Comparison of ENCODE assay signal across 23 mouse cellular contexts in the genomic region with DNA sequence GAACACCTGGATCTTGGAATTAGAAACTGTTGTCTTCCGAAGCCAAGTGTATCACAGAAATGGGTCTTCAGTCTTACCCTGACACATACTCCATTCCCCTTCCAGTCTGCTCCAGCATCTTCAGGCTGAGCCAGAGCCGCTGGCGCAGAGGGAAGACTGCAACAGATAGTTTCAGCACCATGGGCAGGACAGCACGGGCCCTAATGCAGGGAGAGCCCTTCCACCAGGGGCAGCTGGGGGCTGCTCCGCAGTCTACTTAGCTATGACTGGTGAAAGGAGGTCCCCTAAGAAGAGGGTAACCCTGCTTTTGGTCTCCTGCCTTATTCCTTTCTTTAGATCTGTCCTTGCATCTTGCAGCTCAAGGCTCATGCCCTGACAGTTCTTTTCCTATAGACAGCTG. TPM values are rescaled to one million over a fixed set of nuclear protein-coding genes. Genes with fewer than 3 reads are reported as not detected.
DNase-seq lines count a peak whose midpoint lies in the region; ATAC-seq and TF ChIP-seq lines count a peak whose summit lies in the region.
"Had no signal": no experiment of that assay in that cellular context is flagged by ENCODE, and none has a peak within 500 bp of the region (broad histone marks: within the 10 kb centered on the region; RNA-seq: fewer than 3 reads in every experiment).

No protein-coding gene starts in this region.

- no peak overlapping the region for H3K27ac ChIP-seq in forebrain, embryonic 15.5 days (replicated peaks)
- H3K27ac ChIP-seq in forebrain, embryonic 12.5 days: no peak overlapping the region
- no peak overlapping the region for H3K27ac ChIP-seq in limb, embryonic 12.5 days
- H3K27ac ChIP-seq: gastrocnemius, adult 2 months; lung, embryonic 15.5 days; midbrain, embryonic 10.5 days; stomach, embryonic 15.5 days had no signal

- peaks cover 26% of the 10 kb centered on the region for H3K27me3 ChIP-seq in forebrain, embryonic 15.5 days
- peaks cover 39% of the 10 kb centered on the region for H3K27me3 ChIP-seq in forebrain, embryonic 12.5 days
- peaks cover 50% of the 10 kb centered on the region for H3K27me3 ChIP-seq in E14TG2a.4 (ENCODE audit: insufficient read depth, low read length)
- H3K27me3 ChIP-seq in limb, embryonic 12.5 days: peaks cover 45% of the 10 kb centered on the region

- no peak overlapping the region for H3K9ac ChIP-seq in forebrain, embryonic 15.5 days (replicated peaks)
- no peak overlapping the region for H3K9ac ChIP-seq in forebrain, embryonic 12.5 days
- no peak overlapping the region for H3K9ac ChIP-seq in limb, embryonic 12.5 days (replicated peaks)
- H3K9ac ChIP-seq: lung, embryonic 15.5 days; stomach, embryonic 15.5 days had no signal

- no peak overlapping the region for H3K4me2 ChIP-seq in forebrain, embryonic 15.5 days (replicated peaks)
- no peak overlapping the region for H3K4me2 ChIP-seq in forebrain, embryonic 12.5 days
- peak overlapping the region; percentile 7; the same call in 1 of the 2 replicates for H3K4me2 ChIP-seq in limb, embryonic 12.5 days
- H3K4me2 ChIP-seq: liver, embryonic 11.5 days; lung, embryonic 15.5 days; stomach, embryonic 15.5 days had no signal

- peaks cover 11% of the 10 kb centered on the region for H3K4me1 ChIP-seq in forebrain, embryonic 15.5 days
- H3K4me1 ChIP-seq in forebrain, embryonic 12.5 days: peaks cover 4% of the 10 kb centered on the region; the same call in 1 of the 2 replicates
- H3K4me1 ChIP-seq in E14TG2a.4 (replicated peaks; ENCODE audit: low read depth, low read length): peaks cover 11% of the 10 kb centered on the region
- peaks cover 10% of the 10 kb centered on the region for H3K4me1 ChIP-seq in limb, embryonic 12.5 days (replicated peaks)
- H3K4me1 ChIP-seq: lung, embryonic 15.5 days; midbrain, embryonic 10.5 days; stomach, embryonic 15.5 days had no signal

- 14% methylated on average over 5 of the region's 5 CpGs for WGBS in forebrain, embryonic 15.5 days
- 16% methylated on average over 5 of the region's 5 CpGs for WGBS in forebrain, embryonic 12.5 days
- 17% methylated on average over 5 of the region's 5 CpGs for WGBS in limb, embryonic 12.5 days

- no peaks in the 10 kb centered on the region for H3K9me3 ChIP-seq in forebrain, embryonic 15.5 days
- no peaks in the 10 kb centered on the region for H3K9me3 ChIP-seq in forebrain, embryonic 12.5 days
- H3K9me3 ChIP-seq in E14TG2a.4 (ENCODE audit: low read length): peaks cover 36% of the 10 kb centered on the region
- no peaks in the 10 kb centered on the region for H3K9me3 ChIP-seq in limb, embryonic 12.5 days
- H3K9me3 ChIP-seq: lung, embryonic 15.5 days; midbrain, embryonic 10.5 days; stomach, embryonic 15.5 days had no signal

- H3K4me3 ChIP-seq in forebrain, embryonic 15.5 days: no peak overlapping the region
- no peak overlapping the region for H3K4me3 ChIP-seq in forebrain, embryonic 12.5 days (replicated peaks)
- peak overlapping the region; percentile 72 for H3K4me3 ChIP-seq in E14TG2a.4 (replicated peaks; ENCODE audit: low read length)
- no peak overlapping the region for H3K4me3 ChIP-seq in limb, embryonic 12.5 days (replicated peaks)
- H3K4me3 ChIP-seq: gastrocnemius, adult 2 months; lung, embryonic 15.5 days; midbrain, embryonic 10.5 days; stomach, embryonic 15.5 days had no signal

- no peaks in the 10 kb centered on the region for H3K36me3 ChIP-seq in forebrain, embryonic 15.5 days
- H3K36me3 ChIP-seq in forebrain, embryonic 12.5 days (replicated peaks): no peaks in the 10 kb centered on the region
- H3K36me3 ChIP-seq in E14TG2a.4 (ENCODE audit: insufficient read depth, low read length): no peaks in the 10 kb centered on the region
- H3K36me3 ChIP-seq in limb, embryonic 12.5 days: no peaks in the 10 kb centered on the region
- H3K36me3 ChIP-seq: lung, embryonic 15.5 days; midbrain, embryonic 10.5 days; stomach, embryonic 15.5 days had no signal

- 0 out of 2 replicates have a peak, but pooled peaks have one; percentile 23 for ATAC-seq in forebrain, embryonic 15.5 days (replicated peaks)
- no peak for ATAC-seq in forebrain, embryonic 12.5 days (ENCODE audit: low FRiP score)
- no peak for ATAC-seq in limb, embryonic 12.5 days (ENCODE audit: insufficient number of reproducible peaks, insufficient read depth, low FRiP score, low TSS enrichment, low read depth)

- no peak; the same call in 1 of the 2 replicates for TF ChIP-seq CTCF in E14TG2a.4 (conservative IDR thresholded peaks at IDR 0.05; ENCODE audit: low read length)

- DNase-seq in ZHBTc4 (ENCODE audit: low read depth, low spot score) (peak; percentile 23), MN1 (ENCODE audit: low spot score) (no peak)
- no peak for DNase-seq in cerebellum, adult 11 months
- DNase-seq in urinary bladder, adult 18-20 months (ENCODE audit: low spot score in 2 of 2): no peak
- DNase-seq: adrenal gland, adult 2 months; cerebellum, postnatal 14 days; gastrocnemius, adult 2 months; heart, adult 11 months; kidney, adult 9 months; layer of hippocampus, postnatal 36 days; spleen, adult 18-20 months; thymus, postnatal 14 days had no signal

RNA-seq across cellular contexts. Expression of gene Pax4, which starts 1.3 kb away (rescaled TPM):
- 0.19 and 0.24 TPM in 2 replicates for polyA plus RNA-seq in forebrain, embryonic 15.5 days (2015; fragmentation: Nextera tagmentation; extraction: Ambion mirVana)
- 0.14 TPM in 1 of 2 replicates, not detected in the other for polyA plus RNA-seq in forebrain, embryonic 12.5 days (2016; fragmentation: Nextera tagmentation; extraction: Ambion mirVana)
- not detected in 2 replicates for polyA plus RNA-seq in limb, embryonic 12.5 days (2016; fragmentation: Nextera tagmentation; extraction: Ambion mirVana)
- polyA plus RNA-seq: adrenal gland, adult 2 months; embryonic facial prominence, embryonic 14.5 days; forebrain, embryonic 11.5 days; heart, embryonic 14.5 days; lung, embryonic 15.5 days had no signal

RNA-seq across cellular contexts. Expression of gene Gcc1, which starts 22.3 kb away (rescaled TPM):
- polyA plus RNA-seq in forebrain, embryonic 15.5 days (2015; fragmentation: Nextera tagmentation; extraction: Ambion mirVana): 14.6 and 15.9 TPM in 2 replicates
- polyA plus RNA-seq in forebrain, embryonic 12.5 days (2016; fragmentation: Nextera tagmentation; extraction: Ambion mirVana): 14.8 and 16.2 TPM in 2 replicates
- polyA plus RNA-seq in limb, embryonic 12.5 days (2016; fragmentation: Nextera tagmentation; extraction: Ambion mirVana): 12.5 and 13.1 TPM in 2 replicates

RNA-seq across cellular contexts. Expression of gene Fscn3, which starts 22.9 kb away (rescaled TPM):
- polyA plus RNA-seq in forebrain, embryonic 15.5 days (2015; fragmentation: Nextera tagmentation; extraction: Ambion mirVana): not detected in 2 replicates
- not detected in 2 replicates for polyA plus RNA-seq in forebrain, embryonic 12.5 days (2016; fragmentation: Nextera tagmentation; extraction: Ambion mirVana)
- not detected in 2 replicates for polyA plus RNA-seq in limb, embryonic 12.5 days (2016; fragmentation: Nextera tagmentation; extraction: Ambion mirVana)
- polyA plus RNA-seq: adrenal gland, adult 2 months; embryonic facial prominence, embryonic 14.5 days; forebrain, embryonic 11.5 days; heart, embryonic 14.5 days; lung, embryonic 15.5 days; midbrain, embryonic 10.5 days; stomach, embryonic 15.5 days had no signal

RNA-seq across cellular contexts. Expression of gene Snd1, which starts 24.5 kb away (rescaled TPM):
- 76.5 and 77.6 TPM in 2 replicates for polyA plus RNA-seq in forebrain, embryonic 15.5 days (2015; fragmentation: Nextera tagmentation; extraction: Ambion mirVana)
- 104 and 109 TPM in 2 replicates for polyA plus RNA-seq in forebrain, embryonic 12.5 days (2016; fragmentation: Nextera tagmentation; extraction: Ambion mirVana)
- polyA plus RNA-seq in limb, embryonic 12.5 days (2016; fragmentation: Nextera tagmentation; extraction: Ambion mirVana): 136 and 143 TPM in 2 replicates

RNA-seq across cellular contexts. Expression of gene Arf5, which starts 27.1 kb away (rescaled TPM):
- polyA plus RNA-seq in forebrain, embryonic 15.5 days (2015; fragmentation: Nextera tagmentation; extraction: Ambion mirVana): 414 and 439 TPM in 2 replicates
- polyA plus RNA-seq in forebrain, embryonic 12.5 days (2016; fragmentation: Nextera tagmentation; extraction: Ambion mirVana): 288 and 291 TPM in 2 replicates
- 335 and 342 TPM in 2 replicates for polyA plus RNA-seq in limb, embryonic 12.5 days (2016; fragmentation: Nextera tagmentation; extraction: Ambion mirVana)
